Mouse (Mus musculus) G1E (cell line): ENCODE measurements around the gene Elp6. TPM values are rescaled to one million over a fixed set of nuclear protein-coding genes. Genes with fewer than 3 reads are reported as not detected.

Experiments used
- ATAC-seq: 2 replicates; pipeline ENCODE4 v1.8.0; 2016; ENCODE audit warnings: mild to moderate bottlenecking; ENCODE audit not compliant: insufficient number of reproducible peaks, poor library complexity, low FRiP score, severe bottlenecking; ENCODE audit errors: extremely low read depth
- DNase-seq: peaks from one replicate; pipeline ENCODE4 v3.0.0; 2012; ENCODE audit warnings: low spot score
- H3K27me3 ChIP-seq: 2 replicates; pipeline ENCODE4 v1.6.1; 2012; ENCODE audit warnings: mild to moderate bottlenecking, low read length, inconsistent platforms; ENCODE audit not compliant: insufficient read depth
- H3K36me3 ChIP-seq: replicated peaks from 2 replicates; pipeline ENCODE3; 2012; ENCODE audit warnings: mild to moderate bottlenecking, inconsistent platforms
- H3K4me1 ChIP-seq: 2 replicates; pipeline ENCODE4 v1.6.1; 2012; ENCODE audit warnings: low read depth, low read length, inconsistent platforms, mixed read lengths; ENCODE audit not compliant: insufficient read depth
- H3K4me3 ChIP-seq: 2 replicates; pipeline ENCODE4 v1.5.1; 2012; ENCODE audit warnings: low read depth, mild to moderate bottlenecking, inconsistent platforms, low read length, moderate library complexity, mixed read lengths
- H3K9me3 ChIP-seq: replicated peaks from 2 replicates; pipeline ENCODE4 v1.6.1; 2012; ENCODE audit warnings: inconsistent platforms
- CTCF ChIP-seq: IDR thresholded peaks from 2 replicates; pipeline ENCODE4 v1.5.1; 2012; ENCODE audit warnings: low read depth, low read length, inconsistent platforms, mixed read lengths
- GATA1 ChIP-seq: IDR thresholded peaks from 2 replicates; pipeline ENCODE4 v1.6.1; 2012; ENCODE audit warnings: borderline replicate concordance, low read length, inconsistent platforms, mixed read lengths
- GATA2 ChIP-seq: IDR thresholded peaks from 2 replicates; pipeline ENCODE4 v1.6.1; 2012; ENCODE audit warnings: low read depth, low read length, inconsistent platforms, borderline replicate concordance
- POLR2AphosphoS5 ChIP-seq: IDR thresholded peaks from 2 replicates; pipeline ENCODE4 v1.6.1; 2012; ENCODE audit warnings: low read depth, low read length, inconsistent platforms; ENCODE audit not compliant: insufficient replicate concordance
- TAL1 ChIP-seq: conservative IDR thresholded peaks from 2 replicates; pipeline ENCODE4 v1.6.1; 2012; ENCODE audit warnings: low read depth, low read length, inconsistent platforms, mixed read lengths
- polyA plus RNA-seq: library from polyadenylated mRNA; stranded (reverse); fragments of >175 nt; gene quantifications from 2 replicates; pipeline ENCODE4 v1.2.3, GENCODE M21; 2012
- total RNA-seq, 2 experiments: library from RNA; stranded (forward) in 1 of 2; stranded (reverse) in 1 of 2; fragments of 200-1000 nt in 1 of 2; fragments of >200 nt in 1 of 2; fragmentation: Nextera tagmentation in 1 of 2; gene quantifications; 2 replicates each; pipeline ENCODE4 v1.2.3; 2014 to 2017

The Elp6 gene
- total and polyA plus RNA-seq, 3 experiments: 7.1 to 12.9 (median 9.3) TPM

- Histone ChIP-seq H3K9me3 (no peaks in the 10 kb centered on the region), H3K36me3 (no peaks in the 10 kb centered on the region), H3K27me3 (peaks cover 2% of the 10 kb centered on the region), H3K4me3 (no peak overlapping the region), H3K4me1 (no peaks in the 10 kb centered on the region)
- TF ChIP-seq TAL1 (no peak), GATA2 (no peak), GATA1 (no peak)
- DNase-seq (no peak), ATAC-seq (no peak)
These were observed 17.6 kb upstream of the Elp6 start for GRCm38 (mm10) chr9:110287321-110287924.

DNA sequence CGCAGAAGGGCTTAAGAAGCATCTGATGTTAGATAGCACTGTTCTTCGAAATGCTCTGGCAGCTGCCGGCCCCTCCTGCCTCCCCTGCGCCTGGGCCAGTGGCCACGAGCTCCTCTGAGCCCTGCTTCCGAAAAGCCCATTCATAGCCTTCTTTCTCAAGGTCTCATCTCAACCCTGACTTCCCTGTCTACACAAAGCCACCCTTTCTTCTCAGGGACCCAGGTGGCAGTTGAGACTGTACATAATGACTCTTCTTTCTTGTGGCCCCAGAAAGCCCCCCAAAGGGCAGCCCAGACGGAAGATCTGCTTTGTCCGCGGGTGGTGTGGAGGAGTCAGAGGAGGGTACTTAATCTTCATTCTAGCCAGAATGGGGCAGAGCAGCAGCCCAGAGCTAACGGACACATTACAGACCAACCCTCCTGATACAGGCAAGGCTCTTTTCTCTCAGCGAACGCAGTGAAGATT lies 11.7 kb upstream of the Elp6 start:
- no peak overlapping the region for H3K4me3 ChIP-seq
- no peak for TF ChIP-seq CTCF
- TF ChIP-seq GATA2: no peak
- TF ChIP-seq GATA1: no peak
- no peak for TF ChIP-seq POLR2AphosphoS5
- TF ChIP-seq TAL1: no peak
- no peak for ATAC-seq
- peaks cover 10% of the 10 kb centered on the region; the same call in 1 of the 2 replicates for H3K27me3 ChIP-seq
- H3K9me3 ChIP-seq: no peaks in the 10 kb centered on the region
- DNase-seq: no peak
- no peaks in the 10 kb centered on the region for H3K36me3 ChIP-seq
- H3K4me1 ChIP-seq: peaks cover 3% of the 10 kb centered on the region

GRCm38 (mm10) chr9:110293873-110294415 lies 11.0 kb upstream of the Elp6 start:
- DNase-seq (no peak), ATAC-seq (no peak)
- no peak overlapping the region for H3K4me3 ChIP-seq
- H3K4me1 ChIP-seq: peaks cover 3% of the 10 kb centered on the region
- no peak for TF ChIP-seq CTCF
- TF ChIP-seq TAL1: no peak
- peaks cover 10% of the 10 kb centered on the region; the same call in 1 of the 2 replicates for H3K27me3 ChIP-seq
- H3K9me3 ChIP-seq: no peaks in the 10 kb centered on the region
- H3K36me3 ChIP-seq: no peaks in the 10 kb centered on the region

DNA sequence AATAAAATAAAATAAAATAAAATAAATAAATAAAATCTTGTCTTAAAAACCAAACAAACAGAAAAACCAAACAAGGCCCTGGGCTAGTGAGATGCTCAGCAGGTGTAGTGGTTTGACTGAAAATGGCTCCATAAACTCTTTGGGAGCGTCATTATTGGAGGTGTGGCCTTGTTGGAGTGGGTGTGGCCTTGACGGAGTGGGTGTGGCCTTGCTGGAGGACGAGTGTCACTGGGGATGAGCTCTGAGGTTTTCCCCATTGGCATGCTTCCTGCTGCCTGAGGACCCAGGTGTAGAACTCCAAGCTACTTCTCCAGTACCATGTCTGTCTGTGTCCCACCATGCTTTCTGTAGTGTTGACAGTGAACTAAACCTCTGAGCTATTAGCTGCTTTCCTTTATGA lies 10.2 kb upstream of the Elp6 start:
- Histone ChIP-seq H3K27me3 (peaks cover 13% of the 10 kb centered on the region; the same call in 1 of the 2 replicates), H3K36me3 (no peaks in the 10 kb centered on the region), H3K4me3 (no peak overlapping the region), H3K4me1 (peaks cover 3% of the 10 kb centered on the region), H3K9me3 (no peaks in the 10 kb centered on the region)
- ATAC-seq (no peak), DNase-seq (no peak)
- no peak for TF ChIP-seq POLR2AphosphoS5
- no peak for TF ChIP-seq GATA2
- TF ChIP-seq CTCF: no peak

DNA sequence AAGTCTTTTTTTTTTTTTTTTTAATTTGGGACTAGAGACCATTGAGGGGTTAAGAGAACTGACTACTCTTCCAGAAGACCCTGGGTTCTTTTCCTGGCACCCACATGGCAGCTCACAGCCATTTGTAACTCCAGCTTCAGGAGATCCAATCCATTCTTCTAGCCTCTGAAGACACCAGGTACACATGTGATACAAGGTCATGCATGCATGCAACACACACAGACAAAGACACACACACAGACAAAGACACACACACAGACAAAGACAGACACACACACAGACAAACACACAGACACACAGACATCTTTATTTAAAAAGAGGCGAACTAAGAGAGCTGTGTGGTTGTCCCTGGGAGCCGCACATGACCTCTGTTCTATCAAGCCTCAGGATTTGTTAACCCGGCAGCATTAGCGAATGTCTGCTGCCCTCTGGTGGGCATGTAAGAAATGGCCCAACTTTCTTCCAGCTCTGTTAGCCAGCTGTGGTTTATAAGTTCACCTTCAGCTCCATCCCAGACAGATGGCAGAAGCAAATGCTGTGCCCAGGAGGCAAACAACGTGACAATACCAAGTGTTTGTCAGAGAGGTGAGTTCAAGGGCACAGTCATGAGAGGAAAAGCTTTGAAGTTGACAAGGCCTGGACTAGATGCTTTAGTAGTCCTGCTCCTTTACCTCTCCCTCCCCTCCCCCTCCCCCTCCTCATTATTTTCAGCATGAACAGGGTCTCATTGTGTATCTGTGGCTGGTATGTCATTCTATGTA lies 7.9 kb upstream of the Elp6 start:
- ATAC-seq: no peak
- DNase-seq: peak; percentile 61
- TF ChIP-seq TAL1 (no peak), CTCF (peak; percentile 90), GATA1 (no peak), POLR2AphosphoS5 (no peak)
- Histone ChIP-seq H3K9me3 (peaks cover 13% of the 10 kb centered on the region), H3K27me3 (peaks cover 13% of the 10 kb centered on the region; the same call in 1 of the 2 replicates), H3K4me1 (peaks cover 3% of the 10 kb centered on the region), H3K36me3 (no peaks in the 10 kb centered on the region), H3K4me3 (no peak overlapping the region)

GRCm38 (mm10) chr9:110304516-110304915 lies 457 bp upstream of the Elp6 start:
- Histone ChIP-seq H3K27me3 (0 out of 2 replicates have a peak, but pooled peaks cover under 1% of the 10 kb centered on the region), H3K4me1 (peaks cover 32% of the 10 kb centered on the region), H3K4me3 (peak overlapping the region; percentile 76), H3K36me3 (peaks cover 27% of the 10 kb centered on the region), H3K9me3 (peaks cover 16% of the 10 kb centered on the region)
- ATAC-seq: no peak
- TF ChIP-seq GATA1 (no peak), CTCF (no peak), POLR2AphosphoS5 (no peak), GATA2 (no peak), TAL1 (no peak)
- DNase-seq: no peak
